Mouse (Mus musculus) gastrocnemius, postnatal 25 days (tissue): ENCODE measurements around the gene Stub1. TPM values are rescaled to one million over a fixed set of nuclear protein-coding genes. Genes with fewer than 3 reads are reported as not detected.

ENCODE experiments used
- DNase-seq: peaks from one replicate; pipeline ENCODE4 v3.0.0; 2022
- total RNA-seq, 2 experiments: library from RNA; stranded (reverse); gene quantifications; 1 replicate in 1 of 2; 2 replicates in 1 of 2; pipeline ENCODE4 v1.2.3; 2021

Gene Stub1
- total RNA-seq, 2 experiments from 2014 or later: 76.9 to 84.4 TPM

- DNase-seq: peak; percentile 86
Observed at GRCm38 (mm10) chr17:25837076-25837410, 3.8 kb upstream of the Stub1 start, which contains the start of gene Rhbdl1. Gene Rhbdl1, minus strand, starts transcription at chr17:25837295.

GRCm38 (mm10) chr17:25836397-25837075, 3.3 kb upstream of the Stub1 start:
- no peak for DNase-seq

GRCm38 (mm10) chr17:25835816-25836215, 2.6 kb upstream of the Stub1 start:
- no peak for DNase-seq

GRCm38 (mm10) chr17:25835301-25835700, 2.1 kb upstream of the Stub1 start:
- DNase-seq: no peak

GRCm38 (mm10) chr17:25834595-25835222, 1.5 kb upstream of the Stub1 start:
- no peak for DNase-seq

GRCm38 (mm10) chr17:25833961-25834594, 874 bp upstream of the Stub1 start:
- no peak for DNase-seq

- DNase-seq: peak; percentile 99
Observed at GRCm38 (mm10) chr17:25832436-25833290, 541 bp downstream of the Stub1 start.

DNA sequence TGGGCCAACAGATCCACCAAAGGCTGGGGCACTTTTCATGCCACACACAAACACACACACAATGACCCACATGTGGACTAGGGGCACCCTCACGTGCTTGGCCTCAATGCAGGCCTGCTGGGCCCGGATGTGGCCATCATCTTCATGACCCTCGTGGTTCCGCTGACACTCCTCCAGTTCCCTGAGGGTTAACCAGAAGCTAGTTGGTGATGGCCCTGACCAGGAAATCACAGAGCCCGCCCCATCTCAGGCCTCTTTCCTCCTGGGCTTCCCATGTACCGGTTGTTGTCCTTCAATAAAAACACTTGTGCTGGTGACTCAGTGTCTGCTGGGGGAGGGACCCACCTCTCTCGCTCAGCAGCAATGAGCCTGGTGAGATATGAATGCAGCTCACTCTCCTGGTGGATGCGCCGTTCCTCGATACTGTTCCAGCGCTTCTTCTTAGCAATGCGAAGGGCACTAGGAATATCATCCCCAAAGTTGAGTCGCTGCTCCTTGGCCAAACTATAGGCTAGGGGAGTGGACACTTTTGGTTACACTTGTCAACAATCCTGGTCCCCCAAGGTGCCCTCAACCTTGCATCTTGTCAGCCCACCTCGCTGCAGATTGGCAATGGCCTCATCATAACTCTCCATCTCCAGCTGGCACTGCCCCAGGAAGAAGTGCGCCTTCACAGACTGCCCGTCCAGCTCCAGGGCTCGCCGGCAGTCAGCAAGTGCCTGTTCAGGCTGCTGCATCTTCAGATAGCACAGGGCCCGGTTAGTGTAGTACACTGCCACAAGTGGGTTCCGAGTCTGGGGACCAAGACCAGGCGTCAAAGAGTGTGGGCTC, 1.5 kb downstream of the Stub1 start:
- no peak for DNase-seq

DNA sequence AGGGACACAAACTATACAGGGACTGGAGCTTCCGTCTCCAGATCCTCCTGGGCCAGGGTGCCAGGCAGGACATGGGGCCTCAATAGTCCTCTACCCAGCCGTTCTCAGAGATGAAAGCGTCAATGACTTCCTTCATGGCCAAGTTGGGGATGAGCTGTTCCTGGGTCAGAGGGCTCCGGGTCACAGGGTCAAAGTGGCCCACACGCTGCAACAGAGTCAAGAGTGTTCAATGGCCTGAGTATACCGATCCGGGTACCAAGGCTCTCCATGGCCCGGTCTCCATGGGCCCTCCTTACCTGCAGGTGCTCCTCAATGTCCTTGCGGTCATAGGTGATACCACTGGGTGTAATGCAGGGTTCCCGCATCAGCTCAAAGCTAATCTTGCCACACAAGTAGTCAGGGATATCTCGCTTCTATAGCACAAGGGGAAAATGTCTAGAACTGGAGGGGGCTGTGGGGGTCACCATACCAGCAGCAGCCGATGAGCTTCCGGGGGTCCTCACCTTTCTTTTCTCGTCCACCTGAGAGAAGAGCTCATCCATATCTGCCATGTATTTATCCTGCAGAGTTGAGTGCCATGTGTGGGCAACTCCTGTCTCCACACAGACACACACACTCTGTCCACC, 2.3 kb downstream of the Stub1 start:
- no peak for DNase-seq

DNA sequence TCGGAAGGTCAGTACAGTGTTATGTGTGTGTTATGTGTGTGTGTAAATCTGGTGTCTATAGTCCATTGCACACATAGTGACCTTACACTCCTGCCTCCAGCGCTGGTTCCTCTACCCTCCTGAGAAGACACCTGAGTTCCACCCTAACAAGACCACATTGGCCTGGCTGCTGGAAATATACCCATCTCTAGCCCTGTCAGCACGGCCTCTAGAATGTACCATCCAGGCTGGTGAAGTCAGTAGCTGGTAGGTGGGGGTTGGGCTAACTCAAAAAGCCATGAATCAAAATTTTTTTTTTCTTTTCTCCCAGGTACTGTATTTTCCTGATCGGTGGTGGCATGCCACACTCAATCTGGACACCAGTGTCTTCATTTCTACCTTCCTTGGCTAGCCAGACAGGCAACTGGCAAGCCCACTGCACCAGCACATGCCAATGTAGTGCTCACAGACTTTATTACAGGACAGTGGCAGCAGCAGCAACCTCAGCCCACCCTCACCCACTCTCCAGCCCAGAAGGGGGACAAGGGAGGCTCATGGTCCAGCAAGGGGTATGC, 2.9 kb downstream of the Stub1 start:
- no peak for DNase-seq

DNA sequence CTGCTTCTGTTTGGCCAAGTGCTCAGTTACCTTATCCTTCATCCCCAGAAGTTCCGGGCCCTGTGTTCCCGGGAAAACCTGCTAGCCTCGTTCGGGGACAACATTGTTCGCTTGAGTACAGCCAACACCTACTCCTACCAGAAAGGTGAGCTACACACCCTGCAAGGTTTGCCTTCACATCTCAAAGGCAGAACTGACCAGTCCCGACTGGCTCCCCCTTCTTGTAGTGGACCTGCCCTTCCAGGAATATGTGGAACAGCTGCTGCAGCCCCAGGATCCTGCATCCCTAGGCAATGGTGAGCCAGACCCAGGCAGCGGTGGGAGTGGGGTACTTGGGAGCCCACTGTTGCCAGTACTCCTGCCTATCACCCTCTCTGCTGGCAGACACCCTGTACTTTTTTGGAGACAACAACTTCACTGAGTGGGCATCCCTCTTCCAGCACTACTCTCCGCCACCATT, 3.6 kb downstream of the Stub1 start:
- DNase-seq: no peak

DNA sequence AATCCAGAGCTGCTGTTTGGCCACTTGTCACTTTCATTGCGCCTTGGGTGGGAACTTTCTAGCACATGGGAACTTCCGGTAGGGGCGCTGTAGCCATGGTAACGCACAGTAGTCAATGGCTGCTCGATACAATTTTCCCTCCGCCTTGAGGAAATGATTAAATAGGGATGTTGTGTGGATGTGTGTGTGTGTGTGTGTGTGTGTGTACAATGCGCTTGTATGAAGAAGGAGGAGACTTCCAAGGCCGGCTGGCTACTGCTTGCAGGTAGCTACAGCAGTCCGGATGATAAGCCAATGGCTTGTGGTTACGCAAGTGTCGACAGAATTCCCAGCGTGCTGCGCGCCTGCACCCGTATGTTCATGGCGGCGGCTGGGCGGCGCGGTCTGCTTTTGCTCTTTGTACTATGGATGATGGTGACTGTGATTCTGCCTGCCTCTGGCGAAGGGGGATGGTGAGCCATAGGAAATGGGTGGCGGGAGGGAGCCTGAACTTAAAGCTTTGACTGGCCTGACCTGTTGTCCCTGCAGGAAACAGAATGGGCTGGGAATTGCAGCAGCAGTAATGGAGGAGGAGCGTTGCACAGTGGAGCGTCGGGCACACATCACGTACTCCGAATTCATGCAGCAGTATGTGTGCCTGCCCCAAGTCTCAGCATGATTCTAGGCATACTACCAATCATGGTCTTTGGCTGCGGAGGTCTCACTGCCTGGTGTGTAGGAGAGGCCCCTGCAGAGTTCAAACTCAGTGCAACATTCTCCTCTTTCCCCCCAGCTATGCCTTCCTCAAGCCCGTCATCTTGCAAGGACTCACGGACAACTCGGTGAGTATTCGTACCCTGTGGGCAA, 4.3 kb downstream of the Stub1 start, which contains the start of gene Jmjd8:
Gene Jmjd8 (plus strand): TSS at position 156 of the 846 bp plus-strand sequence.
- peak; percentile 72 for DNase-seq

DNA sequence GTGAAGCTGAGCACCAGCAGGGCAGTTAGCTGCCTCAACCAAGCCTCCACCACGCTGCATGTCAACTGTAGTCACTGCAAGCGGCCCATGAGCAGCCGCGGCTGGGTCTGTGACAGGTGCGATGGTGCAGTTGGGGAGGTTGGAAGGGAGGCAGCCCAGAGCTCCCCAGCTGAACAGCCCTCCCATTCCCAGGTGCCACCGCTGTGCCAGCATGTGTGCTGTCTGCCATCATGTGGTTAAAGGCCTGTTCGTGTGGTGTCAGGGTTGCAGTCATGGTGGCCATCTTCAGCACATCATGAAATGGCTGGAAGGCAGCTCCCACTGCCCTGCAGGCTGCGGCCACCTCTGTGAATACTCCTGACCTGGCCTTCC, 5.0 kb downstream of the Stub1 start:
- no peak for DNase-seq

GRCm38 (mm10) chr17:25827546-25828222, 5.5 kb downstream of the Stub1 start:
- no peak for DNase-seq

GRCm38 (mm10) chr17:25827011-25827410, 6.2 kb downstream of the Stub1 start:
- no peak for DNase-seq

DNA sequence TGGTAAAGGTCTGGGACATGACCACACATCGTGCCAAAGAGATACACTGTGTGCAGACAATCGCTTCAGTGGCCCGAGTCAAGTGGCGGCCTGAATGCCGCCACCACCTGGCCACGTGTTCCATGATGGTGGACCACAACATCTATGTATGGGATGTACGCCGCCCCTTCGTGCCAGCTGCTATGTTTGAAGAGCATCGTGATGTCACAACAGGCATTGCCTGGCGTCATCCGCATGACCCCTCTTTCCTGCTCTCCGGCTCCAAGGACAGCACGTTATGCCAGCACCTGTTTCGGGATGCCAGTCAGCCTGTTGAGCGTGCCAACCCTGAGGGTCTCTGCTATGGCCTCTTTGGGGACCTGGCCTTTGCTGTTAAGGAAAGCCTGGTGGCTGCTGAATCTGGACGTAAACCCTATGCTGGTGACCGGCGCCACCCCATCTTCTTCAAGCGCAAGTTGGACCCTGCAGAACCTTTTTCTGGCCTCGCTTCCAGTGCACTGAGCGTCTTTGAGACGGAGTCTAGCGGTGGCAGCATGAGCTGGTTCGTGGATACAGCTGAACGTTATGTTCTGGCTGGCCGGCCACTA, 7.1 kb downstream of the Stub1 start:
- no peak for DNase-seq

GRCm38 (mm10) chr17:25825311-25825710, 7.9 kb downstream of the Stub1 start:
- no peak for DNase-seq

GRCm38 (mm10) chr17:25824362-25825142, 8.7 kb downstream of the Stub1 start:
- no peak for DNase-seq
